Mouse (Mus musculus) stomach, embryonic 15.5 days (tissue): ENCODE measurements around the gene Hoxb3. TPM values are rescaled to one million over a fixed set of nuclear protein-coding genes. Genes with fewer than 3 reads are reported as not detected.

Experiments
- ATAC-seq: fragments of 200-750 bp; cut with Nextera tagmentation; 2 replicates; pipeline ENCODE4 v1.8.0; 2017; ENCODE audit warnings: low read depth, moderate number of reproducible peaks, moderate TSS enrichment; ENCODE audit not compliant: insufficient read depth, low FRiP score
- H3K27ac ChIP-seq: fragments of 300-500 bp; sonication (generic); 2 replicates; pipeline ENCODE4 v1.5.1; 2015; ENCODE audit warnings: mild to moderate bottlenecking, inconsistent platforms
- H3K27me3 ChIP-seq: fragments of 300-500 bp; sonication (generic); replicated peaks from 2 replicates; pipeline ENCODE4 v1.6.1; 2015; ENCODE audit warnings: inconsistent platforms
- H3K36me3 ChIP-seq: fragments of 300-500 bp; sonication (generic); 2 replicates; pipeline ENCODE4 v1.6.1; 2015; ENCODE audit warnings: inconsistent platforms
- H3K4me1 ChIP-seq: fragments of 300-500 bp; sonication (generic); 2 replicates; pipeline ENCODE4 v1.6.1; 2015; ENCODE audit warnings: inconsistent platforms
- H3K4me2 ChIP-seq: fragments of 300-500 bp; sonication (generic); 2 replicates; pipeline ENCODE4 v1.6.1; 2015; ENCODE audit warnings: mild to moderate bottlenecking, inconsistent platforms
- H3K4me3 ChIP-seq: fragments of 300-500 bp; sonication (generic); replicated peaks from 2 replicates; pipeline ENCODE4 v1.5.1; 2015; ENCODE audit warnings: inconsistent platforms
- H3K9ac ChIP-seq: fragments of 300-500 bp; sonication (generic); 2 replicates; pipeline ENCODE4 v1.6.1; 2015; ENCODE audit warnings: inconsistent platforms
- H3K9me3 ChIP-seq: fragments of 300-500 bp; sonication (generic); 2 replicates; pipeline ENCODE4 v1.6.1; 2016; ENCODE audit warnings: inconsistent platforms
- WGBS: fragments of 180-500 bp; shearing (Covaris S2); methylation state at CpG from one replicate; pipeline ENCODE4 v1.1.7; 2015; 5-methylcytosine and 5-hydroxymethylcytosine counted together
- polyA plus RNA-seq: library from polyadenylated mRNA; unstranded; fragments of >200 nt; fragmentation: Nextera tagmentation; extraction: Ambion mirVana; gene quantifications from 2 replicates; pipeline ENCODE4 v1.2.1, GENCODE M21; 2015

Hoxb3 gene
- polyA plus RNA-seq, 1 experiment from 2014 or later: 2.5 TPM

DNA sequence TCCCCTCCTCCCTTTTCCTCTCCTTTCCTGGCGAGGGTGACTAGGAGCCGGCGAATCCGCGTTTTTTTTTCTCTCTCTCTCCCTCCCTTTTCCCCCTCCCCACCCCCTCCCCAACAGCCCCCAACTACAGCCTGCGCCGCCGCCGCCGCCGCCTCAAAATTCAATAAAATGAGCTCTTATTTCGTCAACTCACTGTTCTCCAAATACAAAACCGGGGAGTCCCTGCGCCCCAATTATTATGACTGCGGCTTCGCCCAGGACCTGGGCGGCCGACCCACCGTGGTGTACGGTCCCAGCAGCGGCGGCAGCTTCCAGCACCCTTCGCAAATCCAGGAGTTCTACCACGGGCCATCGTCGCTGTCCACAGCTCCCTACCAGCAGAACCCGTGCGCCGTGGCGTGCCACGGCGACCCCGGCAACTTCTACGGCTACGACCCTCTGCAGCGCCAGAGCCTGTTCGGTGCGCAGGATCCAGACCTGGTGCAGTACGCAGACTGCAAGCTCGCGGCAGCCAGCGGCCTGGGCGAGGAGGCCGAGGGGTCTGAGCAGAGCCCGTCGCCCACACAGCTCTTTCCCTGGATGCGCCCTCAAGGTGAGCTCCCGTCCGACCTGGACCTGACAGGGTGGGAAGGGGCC lies 40.2 kb upstream of the Hoxb3 start:
- Histone ChIP-seq H3K4me1 (peaks cover 14% of the 10 kb centered on the region), H3K27ac (peak overlapping the region; percentile 86; the same call in 1 of the 2 replicates), H3K4me3 (peak overlapping the region; percentile 47), H3K27me3 (peaks cover 65% of the 10 kb centered on the region), H3K9me3 (no peaks in the 10 kb centered on the region), H3K36me3 (no peaks in the 10 kb centered on the region), H3K4me2 (peak overlapping the region; percentile 58), H3K9ac (peak overlapping the region; percentile 9)
- ATAC-seq: no peak
- under 1% methylated on average over 49 of the region's 49 CpGs for WGBS

DNA sequence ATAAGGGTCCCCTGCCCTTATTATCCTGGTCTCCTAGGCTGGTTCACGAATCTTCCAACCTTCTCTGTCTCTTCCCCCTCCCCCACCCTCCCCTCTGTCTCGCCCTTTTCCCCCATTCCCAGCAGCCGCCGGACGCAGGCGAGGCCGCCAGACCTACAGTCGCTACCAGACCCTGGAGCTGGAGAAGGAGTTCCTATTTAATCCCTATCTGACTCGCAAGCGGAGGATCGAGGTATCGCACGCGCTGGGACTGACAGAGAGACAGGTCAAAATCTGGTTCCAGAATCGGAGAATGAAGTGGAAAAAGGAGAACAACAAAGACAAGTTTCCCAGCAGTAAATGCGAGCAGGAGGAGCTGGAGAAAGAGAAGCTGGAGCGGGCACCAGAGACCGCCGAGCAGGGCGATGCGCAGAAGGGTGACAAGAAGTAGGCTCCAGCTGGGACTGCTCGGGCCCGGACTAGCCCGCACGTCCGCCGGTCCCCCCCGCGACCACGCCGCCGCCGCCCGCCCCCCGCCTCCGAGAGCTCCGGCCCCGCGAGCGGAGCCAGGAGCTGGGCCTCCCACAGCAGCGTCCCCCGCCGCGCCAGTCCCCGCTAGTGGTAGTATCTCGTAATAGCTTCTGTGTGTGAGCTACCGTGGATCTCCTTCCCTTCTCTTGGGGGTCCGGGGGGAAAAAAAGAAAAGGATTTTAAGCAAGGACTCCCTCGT lies 38.9 kb upstream of the Hoxb3 start:
- Histone ChIP-seq H3K4me3 (peak overlapping the region; percentile 47), H3K27me3 (peaks cover 66% of the 10 kb centered on the region), H3K9ac (peak overlapping the region; percentile 20), H3K4me1 (peaks cover 14% of the 10 kb centered on the region), H3K36me3 (no peaks in the 10 kb centered on the region), H3K9me3 (no peaks in the 10 kb centered on the region), H3K4me2 (peak overlapping the region; percentile 58), H3K27ac (peak overlapping the region; percentile 86)
- under 1% methylated on average over 48 of the region's 49 CpGs for WGBS
- ATAC-seq: no peak

GRCm38 (mm10) chr11:96284774-96285734 lies 38.1 kb upstream of the Hoxb3 start:
- peak overlapping the region; percentile 86 for H3K27ac ChIP-seq
- H3K36me3 ChIP-seq: no peaks in the 10 kb centered on the region
- H3K9ac ChIP-seq: peak overlapping the region; percentile 20; the same call in 1 of the 2 replicates
- H3K4me1 ChIP-seq: peaks cover 8% of the 10 kb centered on the region; the same call in 1 of the 2 replicates
- H3K27me3 ChIP-seq: peaks cover 63% of the 10 kb centered on the region
- H3K9me3 ChIP-seq: no peaks in the 10 kb centered on the region
- peak overlapping the region; percentile 58 for H3K4me2 ChIP-seq
- WGBS: 1% methylated on average over 32 of the region's 37 CpGs
- peak overlapping the region; percentile 47 for H3K4me3 ChIP-seq
- ATAC-seq: peak; percentile 74

DNA sequence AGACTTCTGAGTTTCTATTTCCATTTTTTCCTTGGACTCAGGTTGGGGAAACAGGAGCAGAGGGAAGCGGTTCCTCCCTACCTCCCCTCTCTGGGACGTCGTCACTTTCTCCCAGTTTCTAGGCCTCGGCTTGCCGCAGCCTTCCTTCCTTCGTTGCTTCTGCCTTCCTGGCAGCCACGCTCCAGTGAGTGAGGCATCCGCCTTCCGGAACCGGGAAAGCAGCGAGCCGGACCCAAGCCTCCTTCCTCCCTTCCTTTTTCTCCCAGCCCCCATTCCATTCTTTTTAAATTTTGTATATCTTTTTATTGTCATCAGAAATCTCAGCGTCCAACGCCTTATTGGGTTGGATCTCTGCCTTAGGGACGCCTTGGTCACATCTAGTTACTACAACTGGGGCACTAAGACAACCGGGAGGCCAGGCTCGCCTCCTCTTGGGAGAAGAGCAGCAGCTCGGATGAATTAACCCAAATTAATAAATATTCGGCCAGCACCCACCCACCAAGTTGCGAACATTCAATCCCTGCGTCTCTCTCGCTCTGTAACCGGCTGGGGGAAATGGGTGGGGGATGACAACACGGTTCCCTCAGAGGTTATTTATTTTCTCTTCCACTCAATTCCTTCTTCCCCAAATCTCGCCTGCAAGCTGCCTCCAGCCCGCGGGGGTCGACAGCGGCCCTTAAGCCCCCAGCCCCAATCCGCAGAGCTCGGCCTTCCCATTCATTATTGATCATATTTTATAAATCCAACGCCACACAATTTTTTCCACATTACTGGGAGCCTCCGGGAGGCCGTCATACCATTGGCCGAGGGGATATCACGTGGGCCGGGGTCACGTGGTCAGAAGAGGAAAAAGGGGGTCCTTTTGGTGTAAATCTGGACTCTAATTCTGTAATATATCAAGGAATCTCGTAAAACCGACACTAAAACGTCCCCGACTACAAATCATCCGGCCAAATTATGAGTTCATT lies 37.1 kb upstream of the Hoxb3 start, which contains the start of gene Hoxb7:
Gene Hoxb7 (plus strand): TSS at position 853 of the 968 bp plus-strand sequence.
- WGBS: 2% methylated on average over 43 of the region's 43 CpGs
- Histone ChIP-seq H3K4me3 (peak within 1 kb of the TSS; percentile 47), H3K27ac (peak within 1 kb of the TSS; percentile 86), H3K9ac (peak within 1 kb of the TSS; percentile 38; the same call in 1 of the 2 replicates), H3K27me3 (peaks cover 67% of the 10 kb centered on the region), H3K9me3 (no peaks in the 10 kb centered on the region), H3K4me1 (peaks cover 8% of the 10 kb centered on the region; the same call in 1 of the 2 replicates), H3K36me3 (no peaks in the 10 kb centered on the region), H3K4me2 (peak within 1 kb of the TSS; percentile 58)
- no peak for ATAC-seq

- no peak for ATAC-seq
- Histone ChIP-seq H3K36me3 (no peaks in the 10 kb centered on the region), H3K4me1 (peaks cover 8% of the 10 kb centered on the region; the same call in 1 of the 2 replicates), H3K27me3 (peaks cover 67% of the 10 kb centered on the region), H3K27ac (peak overlapping the region; percentile 86), H3K9ac (peak overlapping the region; percentile 38; the same call in 1 of the 2 replicates), H3K9me3 (no peaks in the 10 kb centered on the region), H3K4me2 (peak overlapping the region; percentile 58), H3K4me3 (peak overlapping the region; percentile 47)
- under 1% methylated on average over 55 of the region's 55 CpGs for WGBS
These were observed 36.3 kb upstream of the Hoxb3 start for GRCm38 (mm10) chr11:96286739-96287385.

DNA sequence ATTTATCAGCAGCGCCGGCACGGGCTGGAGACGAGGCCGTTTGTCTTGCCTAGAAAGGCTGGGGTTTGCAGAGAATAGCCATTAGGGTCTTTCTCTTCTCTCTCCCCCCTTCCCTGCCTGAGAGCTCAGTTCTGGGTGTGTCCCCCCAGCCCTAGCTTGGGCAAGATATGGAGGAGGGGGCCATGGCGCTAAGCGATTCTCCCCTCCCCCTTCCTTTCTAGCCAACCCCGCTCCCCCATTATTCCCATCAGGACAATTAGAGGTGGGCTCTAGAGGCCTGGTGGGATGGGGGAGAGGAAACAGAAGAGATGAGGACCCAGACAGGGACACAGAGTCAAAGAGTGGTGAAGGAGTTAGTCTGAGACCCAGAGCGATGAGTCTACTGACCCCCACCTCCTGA lies 35.7 kb upstream of the Hoxb3 start:
- Histone ChIP-seq H3K4me1 (peaks cover 8% of the 10 kb centered on the region; the same call in 1 of the 2 replicates), H3K9me3 (no peaks in the 10 kb centered on the region), H3K36me3 (no peaks in the 10 kb centered on the region), H3K27me3 (peaks cover 68% of the 10 kb centered on the region), H3K4me3 (peak overlapping the region; percentile 47), H3K4me2 (peak overlapping the region; percentile 58), H3K27ac (peak overlapping the region; percentile 86; the same call in 1 of the 2 replicates), H3K9ac (0 out of 2 replicates have a peak overlapping the region, but pooled peaks have one; percentile 38)
- no peak for ATAC-seq
- WGBS: 6% methylated on average over 9 of the region's 9 CpGs

DNA sequence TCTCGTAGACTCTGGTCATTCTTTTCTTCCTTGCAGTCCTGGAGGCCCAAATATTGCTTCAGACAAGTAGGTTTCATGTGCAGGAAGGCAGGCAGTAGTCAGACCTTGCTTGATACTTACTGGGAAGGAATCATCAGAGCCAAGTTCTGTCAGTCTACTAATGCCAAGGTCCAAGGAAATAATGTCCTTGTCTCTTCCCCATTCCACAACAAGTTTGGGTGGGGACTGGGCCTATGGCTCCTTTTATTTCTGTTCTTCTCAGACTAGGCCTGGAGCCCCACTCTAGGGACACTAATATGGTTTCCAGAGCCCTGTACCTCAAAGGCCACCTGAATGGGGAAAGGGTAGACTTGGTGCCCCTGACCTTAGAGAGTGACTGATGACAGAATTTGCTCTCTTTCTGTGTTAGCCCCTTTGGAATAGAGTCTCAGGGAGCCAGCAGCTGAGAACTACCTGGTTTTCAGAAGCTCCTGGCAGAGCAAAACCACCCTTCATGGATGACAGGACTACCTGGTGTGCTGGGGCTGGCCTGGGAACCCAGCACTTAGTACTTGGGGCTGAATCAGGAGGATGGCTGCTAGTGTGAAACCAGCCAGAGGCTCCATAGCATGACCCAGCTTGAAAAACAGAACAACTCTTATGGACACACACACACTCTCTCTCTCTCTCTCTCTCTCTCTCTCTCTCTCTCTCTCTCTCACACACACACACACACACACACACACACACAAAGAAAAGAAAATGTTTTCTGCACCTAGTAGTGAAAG lies 34.5 kb upstream of the Hoxb3 start:
- WGBS: 50% methylated on average over 1 of the region's 1 CpGs
- no peak for ATAC-seq
- Histone ChIP-seq H3K9me3 (no peaks in the 10 kb centered on the region), H3K27me3 (peaks cover 69% of the 10 kb centered on the region), H3K36me3 (no peaks in the 10 kb centered on the region), H3K4me2 (no peak overlapping the region), H3K4me3 (no peak overlapping the region), H3K27ac (no peak overlapping the region), H3K4me1 (0 out of 2 replicates have a peak, but pooled peaks cover 2% of the 10 kb centered on the region), H3K9ac (no peak overlapping the region)

DNA sequence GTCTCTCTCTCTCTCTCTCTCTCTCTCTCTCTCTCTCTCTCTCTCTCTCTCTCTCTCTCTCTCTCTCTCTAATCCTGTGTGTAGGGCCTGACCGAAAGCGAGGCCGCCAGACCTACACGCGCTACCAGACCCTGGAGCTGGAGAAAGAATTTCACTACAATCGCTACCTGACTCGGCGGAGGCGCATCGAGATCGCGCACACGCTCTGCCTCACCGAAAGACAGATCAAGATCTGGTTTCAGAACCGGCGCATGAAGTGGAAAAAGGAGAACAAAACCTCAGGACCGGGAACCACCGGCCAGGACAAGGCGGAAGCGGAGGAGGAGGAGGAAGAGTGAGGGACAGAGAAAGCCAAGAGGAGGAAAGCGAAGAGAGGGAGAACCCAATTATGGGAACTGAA lies 33.8 kb upstream of the Hoxb3 start:
- Histone ChIP-seq H3K4me1 (no peaks in the 10 kb centered on the region), H3K36me3 (no peaks in the 10 kb centered on the region), H3K9ac (no peak overlapping the region), H3K4me2 (no peak overlapping the region), H3K4me3 (no peak overlapping the region), H3K27ac (no peak overlapping the region), H3K27me3 (peaks cover 73% of the 10 kb centered on the region), H3K9me3 (no peaks in the 10 kb centered on the region)
- WGBS: 34% methylated on average over 21 of the region's 21 CpGs
- ATAC-seq: no peak

GRCm38 (mm10) chr11:96289837-96290236 lies 33.3 kb upstream of the Hoxb3 start:
- ATAC-seq: no peak
- Histone ChIP-seq H3K4me1 (no peaks in the 10 kb centered on the region; the same call in 1 of the 2 replicates), H3K4me3 (no peak overlapping the region), H3K27me3 (peaks cover 74% of the 10 kb centered on the region), H3K36me3 (no peaks in the 10 kb centered on the region), H3K9me3 (no peaks in the 10 kb centered on the region), H3K27ac (no peak overlapping the region), H3K4me2 (no peak overlapping the region), H3K9ac (no peak overlapping the region)
- 35% methylated on average over 6 of the region's 6 CpGs for WGBS
